Mouse (Mus musculus) heart, adult 2 months (tissue): Measurements from ENCODE around the gene Tmem98.

Source experiments
- CTCF ChIP-seq: fragments of 200-600 bp; IDR thresholded peaks from 2 replicates; pipeline ENCODE4 v1.8.1; 2022; ENCODE audit warnings: antibody characterized with exemption, mild to moderate bottlenecking, moderate library complexity
- POLR2A ChIP-seq: fragments of 200-500 bp; IDR thresholded peaks from 2 replicates; pipeline ENCODE4 v1.6.1; 2011; ENCODE audit warnings: mild to moderate bottlenecking, low read depth, low read length, control low read depth; ENCODE audit not compliant: insufficient read depth

DNA sequence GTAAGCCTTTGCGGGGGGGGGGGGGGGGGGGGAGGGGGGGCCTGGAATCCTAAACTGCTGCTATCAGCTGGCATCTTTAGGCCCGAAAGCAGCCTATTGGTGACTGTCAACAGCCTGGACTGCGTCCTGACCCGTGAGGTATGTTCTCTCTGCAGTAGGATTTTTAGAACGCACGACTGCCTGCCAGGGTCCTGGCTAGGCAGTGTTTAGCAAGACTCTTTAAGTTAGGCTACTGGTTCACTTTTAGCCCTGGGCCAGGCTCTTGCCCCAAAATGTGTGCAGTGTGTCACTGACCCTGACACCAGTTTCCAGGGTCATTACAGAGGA, 346 bp upstream of the Tmem98 start:
- TF ChIP-seq CTCF (no peak), POLR2A (no peak)
